Mouse (Mus musculus): ENCODE results near the gene Eef1akmt3.

Eef1akmt3 gene

GRCm38 (mm10) chr10:127056490-127056889 lies 15.2 kb upstream of the Eef1akmt3 start:
- in situ Hi-C loops (cut with MboI, MseI), result loop anchor here (25.0 kb wide), 1 partner anchor 606 kb away; the partner anchor contains the start of genes Nab2 and Nemp1

DNA sequence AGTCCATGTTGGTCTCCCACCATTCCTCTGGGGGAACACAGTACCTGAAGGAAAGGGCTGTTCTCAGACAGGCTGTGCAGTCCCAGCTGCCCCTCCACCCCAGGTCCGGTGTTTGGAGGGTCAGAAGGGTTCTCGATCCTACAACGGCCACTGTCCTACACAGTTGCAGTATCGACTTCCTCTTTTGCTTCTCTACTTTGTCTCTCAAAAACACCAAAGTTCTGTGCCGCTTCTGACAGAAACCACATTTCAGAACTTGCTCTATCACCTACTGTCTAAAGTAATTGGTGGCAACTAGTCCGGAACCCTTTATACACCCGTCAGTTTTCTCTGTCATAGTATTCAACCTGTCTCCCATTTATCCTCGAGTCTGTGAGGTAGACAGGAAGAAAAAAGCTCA lies 14.1 kb upstream of the Eef1akmt3 start:
- in situ Hi-C loops (cut with MboI, MseI), result loop anchor here (25.0 kb wide), 1 partner anchor 607 kb away; the partner anchor contains the start of genes Nab2 and Nemp1

DNA sequence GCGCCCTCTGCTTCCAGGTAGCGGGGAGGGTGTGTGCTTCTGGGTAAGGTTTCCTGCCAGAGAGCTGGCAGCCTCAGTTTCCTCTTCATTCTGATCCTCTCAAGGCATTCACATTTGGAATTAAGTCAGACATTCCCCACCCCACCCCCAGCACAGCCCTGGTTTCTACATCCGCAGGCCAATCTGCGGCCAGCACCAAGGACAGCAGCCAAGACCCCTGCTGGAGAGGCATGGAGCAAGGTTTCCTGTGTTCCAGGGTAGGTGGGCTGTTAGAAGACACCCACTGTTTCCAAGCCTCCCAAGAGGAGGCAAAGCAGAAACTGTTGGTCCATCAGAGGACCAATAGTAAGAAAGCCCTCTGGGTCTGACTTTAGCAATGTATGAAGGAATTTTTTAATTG lies 13.3 kb upstream of the Eef1akmt3 start:
- in situ Hi-C loops (cut with MboI, MseI), result loop anchor here (25.0 kb wide), 1 partner anchor 608 kb away; the partner anchor contains the start of genes Nab2 and Nemp1

DNA sequence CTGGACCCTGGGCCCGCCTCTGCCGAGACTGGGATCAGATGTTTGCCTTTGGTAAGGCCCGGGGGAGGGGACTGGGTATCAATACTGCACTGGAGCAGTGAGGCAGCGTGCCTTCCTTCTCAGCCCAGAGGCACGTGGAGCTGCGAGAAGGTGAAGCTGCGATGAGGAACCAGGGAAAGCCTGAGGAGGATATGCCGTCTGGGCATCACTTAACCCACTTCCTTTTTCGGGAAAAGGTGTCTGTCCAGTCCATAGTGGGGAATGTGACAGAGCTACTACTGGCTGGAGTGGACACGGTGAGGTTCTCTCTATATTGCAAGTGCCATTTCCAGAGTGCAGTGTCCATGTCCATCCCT lies 8.8 kb upstream of the Eef1akmt3 start:
- in situ Hi-C loops (cut with MboI, MseI), result loop anchor here (25.0 kb wide), 1 partner anchor 612 kb away; the partner anchor contains the start of genes Nab2 and Nemp1

DNA sequence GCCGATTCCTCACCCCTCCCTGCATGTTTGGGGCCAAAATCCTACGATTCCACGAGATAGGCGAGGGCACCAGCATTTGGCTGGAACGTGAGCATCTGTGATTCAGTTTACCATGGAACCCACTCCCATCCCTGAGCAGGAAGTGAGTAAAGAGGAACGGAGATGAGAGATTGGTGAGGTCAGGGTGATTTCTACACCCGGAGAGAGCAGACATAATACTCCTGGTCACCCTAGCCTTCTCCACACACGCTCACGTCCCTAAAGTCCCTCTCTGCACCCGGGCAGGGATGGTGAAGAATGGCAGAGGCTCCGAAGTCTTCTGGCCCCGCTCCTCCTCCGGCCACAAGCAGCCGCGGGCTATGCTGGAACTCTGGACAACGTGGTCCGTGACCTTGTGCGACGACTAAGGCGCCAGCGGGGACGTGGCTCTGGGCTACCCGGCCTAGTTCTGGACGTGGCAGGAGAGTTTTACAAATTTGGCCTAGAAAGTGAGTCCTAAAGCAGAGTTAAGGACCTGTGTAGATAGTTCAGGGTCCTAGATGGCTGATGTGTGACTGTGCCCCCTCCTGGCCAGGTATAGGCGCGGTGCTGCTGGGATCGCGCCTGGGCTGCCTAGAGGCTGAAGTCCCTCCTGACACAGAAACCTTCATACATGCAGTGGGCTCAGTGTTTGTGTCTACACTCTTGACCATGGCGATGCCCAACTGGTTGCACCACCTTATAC lies 8.2 kb upstream of the Eef1akmt3 start:
- in situ Hi-C loops (cut with MboI, MseI), result loop anchor here (25.0 kb wide), 1 partner anchor 613 kb away; the partner anchor contains the start of genes Nab2 and Nemp1

DNA sequence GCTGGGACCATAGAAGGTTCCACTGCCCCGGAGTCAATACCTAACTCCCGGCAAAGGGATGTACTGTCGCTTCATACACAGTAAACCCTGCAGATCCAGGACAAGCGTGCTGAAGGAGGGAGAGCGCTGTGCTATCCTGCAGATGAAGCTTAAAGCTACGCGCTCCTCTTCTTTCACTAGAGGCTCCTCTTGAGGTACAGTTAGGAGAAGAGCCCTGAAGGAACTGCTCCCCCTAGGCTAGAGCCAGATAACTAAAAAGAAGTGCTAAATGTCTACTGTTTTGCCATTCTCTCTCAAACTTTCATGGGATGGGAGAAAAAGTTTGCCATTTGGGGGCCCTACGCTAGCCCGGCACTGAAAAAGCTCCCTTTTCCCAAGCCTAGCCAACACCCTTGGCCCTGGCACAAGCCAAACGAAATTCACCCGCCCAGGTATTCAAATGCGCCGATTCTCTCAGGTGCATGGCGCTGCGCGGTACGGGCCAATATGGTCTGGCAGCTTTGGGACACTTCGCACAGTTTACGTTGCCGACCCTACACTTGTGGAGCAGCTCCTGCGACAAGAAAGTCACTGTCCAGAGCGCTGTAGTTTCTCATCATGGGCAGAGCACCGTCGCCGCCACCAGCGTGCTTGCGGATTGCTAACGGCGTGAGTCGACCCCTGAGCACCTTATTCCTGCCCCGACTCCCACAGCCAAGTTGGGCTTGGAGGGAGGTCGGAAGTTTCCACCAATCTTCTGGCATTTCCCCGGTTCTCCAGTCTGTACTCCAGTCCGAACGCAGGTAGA lies 7.5 kb upstream of the Eef1akmt3 start:
- in situ Hi-C loops (cut with MboI, MseI), result no loop called here

DNA sequence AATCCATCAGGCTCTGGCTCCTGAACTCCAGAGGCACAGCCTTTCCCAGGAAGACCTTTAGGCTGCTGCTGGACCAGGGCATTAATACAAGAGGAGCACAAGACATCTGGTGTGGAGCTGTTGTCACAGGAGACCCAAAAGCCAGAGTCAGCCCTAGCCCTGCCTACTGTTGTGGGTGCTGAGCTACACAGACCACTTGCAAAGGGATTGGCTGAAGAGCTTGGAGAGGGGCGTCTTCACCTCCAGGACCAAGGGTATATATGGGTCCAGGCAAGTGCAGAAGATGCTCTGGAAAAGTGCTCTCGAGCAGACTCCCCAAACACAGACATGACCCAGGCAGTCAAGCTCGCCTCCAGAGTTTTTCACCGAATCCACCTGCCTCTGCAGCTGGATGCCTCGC lies 6.6 kb upstream of the Eef1akmt3 start, which contains the start of gene Cyp27b1:
Gene Cyp27b1 (plus strand): TSS at position 297 of the 400 bp plus-strand sequence.
- in situ Hi-C loops (cut with MboI, MseI), result no loop called here

GRCm38 (mm10) chr10:127043187-127043586 lies 1.9 kb upstream of the Eef1akmt3 start:
- in situ Hi-C loops (cut with MboI, MseI), result no loop called here

GRCm38 (mm10) chr10:127042468-127043115 lies 1.3 kb upstream of the Eef1akmt3 start:
- in situ Hi-C loops (cut with MboI, MseI), result no loop called here

DNA sequence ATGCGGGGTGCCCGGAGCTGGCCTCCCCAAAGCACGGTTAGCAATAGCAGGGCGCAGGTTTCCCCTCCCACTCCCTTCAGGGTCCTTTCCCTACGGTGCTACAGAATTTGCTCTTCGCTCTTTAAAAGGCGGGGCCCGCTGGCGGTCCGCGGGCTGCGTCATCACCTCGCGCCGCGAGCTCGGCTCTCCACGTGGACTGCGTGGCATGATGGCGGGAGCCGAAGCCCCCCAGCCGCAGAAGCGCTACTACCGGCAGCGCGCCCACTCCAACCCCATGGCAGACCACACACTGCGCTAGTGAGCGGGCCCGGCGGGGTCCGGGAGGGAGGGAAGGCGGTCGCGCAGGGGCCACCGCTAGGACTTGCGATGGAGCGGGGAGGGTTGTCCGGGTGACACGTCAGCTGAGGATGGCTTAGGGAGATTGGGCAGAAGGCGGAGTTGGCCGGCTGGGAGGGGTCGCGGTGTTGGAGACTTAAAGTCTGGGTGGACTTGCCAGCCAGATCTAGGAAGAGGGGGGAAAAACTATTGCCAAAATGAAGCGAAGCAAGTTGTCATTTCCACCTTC lies 543 bp upstream of the Eef1akmt3 start:
- in situ Hi-C loops (cut with MboI, MseI), result no loop called here

DNA sequence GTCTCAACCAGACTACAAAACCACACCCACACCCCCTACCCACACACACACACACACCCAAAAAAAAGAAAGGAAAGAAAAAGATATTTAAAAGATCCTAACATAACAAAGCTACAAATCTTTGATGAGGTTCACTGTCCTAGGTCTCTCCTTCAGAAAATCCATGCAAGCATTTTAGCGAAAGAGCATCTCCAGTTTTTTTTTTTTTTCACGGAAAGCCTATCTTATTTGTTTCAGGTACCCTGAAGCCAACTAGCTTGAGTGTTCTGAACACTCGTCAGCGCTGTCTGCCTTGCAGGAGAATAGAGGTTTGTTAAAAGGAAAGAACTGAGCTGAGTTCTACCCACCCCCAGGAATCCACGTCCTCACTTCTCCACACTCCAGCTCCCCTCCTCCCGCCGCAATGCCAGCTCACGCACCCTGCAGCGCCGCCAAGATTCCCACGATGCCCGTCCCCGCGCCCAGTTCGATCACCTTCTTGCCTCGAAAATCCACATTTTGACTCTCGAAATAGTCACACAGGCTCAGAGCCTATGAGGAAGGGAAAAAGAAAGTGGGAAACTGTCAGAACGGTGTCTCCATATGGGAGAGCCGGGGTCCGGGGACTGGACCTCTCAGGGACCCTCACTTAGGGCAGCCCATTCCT lies 621 bp downstream of the Eef1akmt3 start:
- in situ Hi-C loops (cut with MboI, MseI), result no loop called here

- in situ Hi-C loops (cut with MboI, MseI), result no loop called here
These were observed 3.7 kb downstream of the Eef1akmt3 start for GRCm38 (mm10) chr10:127037641-127038040.

DNA sequence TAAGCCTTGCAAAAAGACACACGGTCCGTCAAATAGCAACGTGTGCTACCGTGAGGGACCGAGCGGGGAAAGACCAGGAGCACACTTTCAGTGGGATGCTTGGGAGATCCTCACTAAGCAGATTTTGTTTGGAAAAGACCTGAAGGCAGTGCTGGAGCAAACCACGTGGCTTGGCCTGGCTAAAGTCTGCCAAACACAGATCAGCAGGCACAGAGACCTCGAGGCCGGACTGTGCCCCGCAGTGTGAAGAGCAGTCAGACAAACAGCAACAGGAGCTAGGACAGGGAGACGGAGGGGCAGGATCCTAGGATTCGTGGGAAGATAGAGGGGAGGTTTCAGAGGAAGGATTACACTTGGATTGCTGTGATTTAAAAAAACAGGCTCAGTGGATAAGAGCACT lies 5.0 kb downstream of the Eef1akmt3 start:
- in situ Hi-C loops (cut with MboI, MseI), result no loop called here

- in situ Hi-C loops (cut with MboI, MseI), result no loop called here
These were observed 8.0 kb downstream of the Eef1akmt3 start for GRCm38 (mm10) chr10:127033301-127033741.

DNA sequence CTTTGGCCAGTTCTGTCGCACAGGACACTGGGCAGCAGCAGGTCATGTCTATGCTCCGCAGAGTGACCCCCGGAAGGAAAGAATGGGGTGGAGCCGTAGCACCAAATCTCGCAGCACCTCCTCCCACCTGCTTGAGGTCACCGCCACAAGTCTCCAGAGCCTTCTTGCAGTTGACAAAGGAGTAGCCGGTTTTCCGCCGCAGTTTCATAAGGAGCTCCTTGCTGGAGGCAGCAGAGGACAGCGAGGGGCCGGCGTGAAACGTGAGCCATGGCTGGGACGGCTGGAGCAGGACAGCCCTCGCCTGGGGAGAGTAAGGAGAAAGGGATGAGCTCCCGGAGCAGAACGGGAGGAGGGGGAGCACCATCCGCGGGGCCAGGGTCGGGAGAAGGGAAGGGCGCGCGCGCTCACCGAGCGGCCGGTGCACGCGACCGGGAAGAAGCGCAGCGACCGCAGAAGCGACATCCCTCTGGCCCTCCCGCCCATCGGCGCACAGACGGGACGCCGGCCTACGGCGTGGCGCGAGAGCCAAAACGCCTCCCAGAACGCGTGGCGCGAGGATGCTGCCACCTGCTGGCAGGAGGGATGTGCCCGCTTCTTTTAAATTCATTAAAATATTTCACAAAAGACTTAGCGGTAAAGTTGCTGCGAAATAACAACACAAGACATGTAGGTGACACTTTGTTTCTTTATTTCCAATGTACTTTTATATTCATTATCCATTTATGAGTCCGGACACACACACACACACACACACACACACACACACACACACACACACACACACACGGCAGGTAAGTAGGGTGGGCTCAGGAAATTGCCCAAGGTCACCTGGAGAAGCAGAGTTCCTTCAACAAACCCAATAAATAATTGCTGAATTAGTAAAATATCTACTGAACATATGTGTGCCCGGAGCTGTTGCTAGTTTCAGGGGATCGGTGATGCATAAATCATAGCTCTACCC lies 10.7 kb downstream of the Eef1akmt3 start, which contains the start of gene Tsfm:
Gene Tsfm (minus strand): TSS at position 505 of the 961 bp plus-strand sequence.
- in situ Hi-C loops (cut with MboI, MseI), result no loop called here

DNA sequence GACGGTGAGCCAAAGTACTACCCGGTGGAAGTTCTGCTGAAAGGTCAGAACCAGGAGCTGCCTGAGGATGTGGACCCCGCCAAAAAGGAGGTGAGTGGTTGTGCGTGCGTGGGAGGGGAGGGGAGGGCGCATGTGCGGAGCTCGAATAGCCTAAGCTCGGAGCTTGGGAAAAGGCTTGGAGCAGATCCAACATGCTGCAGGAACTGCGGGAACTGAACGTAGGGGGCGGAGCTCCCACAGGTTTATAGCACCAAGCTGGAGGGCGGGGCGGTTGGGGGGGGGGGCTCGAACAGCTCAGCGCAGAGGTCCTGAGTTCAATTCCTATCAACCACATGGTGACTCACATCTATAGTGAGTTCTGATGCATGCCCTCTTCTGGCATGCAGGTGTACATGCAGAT lies 22.9 kb downstream of the Eef1akmt3 start:
- in situ Hi-C loops (cut with MboI, MseI), result no loop called here

- in situ Hi-C loops (cut with MboI, MseI), result no loop called here
These were observed 24.2 kb downstream of the Eef1akmt3 start for GRCm38 (mm10) chr10:127017071-127017470.

DNA sequence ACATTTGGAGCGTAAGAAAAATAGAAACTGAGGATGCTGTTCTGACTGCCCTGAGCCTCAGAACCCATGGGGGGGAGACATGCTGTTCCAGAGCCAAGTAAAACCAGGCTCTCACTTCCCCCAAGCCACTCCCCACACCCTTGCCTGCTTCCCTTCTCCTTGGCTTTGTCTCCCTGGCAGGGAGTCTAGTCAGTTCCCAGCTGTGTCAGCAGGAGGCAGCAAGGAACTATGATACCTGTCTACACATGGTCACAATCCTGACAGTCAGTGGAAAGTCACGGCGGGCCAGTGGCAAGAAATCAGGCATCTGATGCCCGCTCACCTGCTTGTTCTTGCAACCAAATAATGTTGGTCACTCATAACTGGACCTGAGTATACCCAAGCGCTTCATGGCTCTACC lies 24.8 kb downstream of the Eef1akmt3 start:
- in situ Hi-C loops (cut with MboI, MseI), result no loop called here

DNA sequence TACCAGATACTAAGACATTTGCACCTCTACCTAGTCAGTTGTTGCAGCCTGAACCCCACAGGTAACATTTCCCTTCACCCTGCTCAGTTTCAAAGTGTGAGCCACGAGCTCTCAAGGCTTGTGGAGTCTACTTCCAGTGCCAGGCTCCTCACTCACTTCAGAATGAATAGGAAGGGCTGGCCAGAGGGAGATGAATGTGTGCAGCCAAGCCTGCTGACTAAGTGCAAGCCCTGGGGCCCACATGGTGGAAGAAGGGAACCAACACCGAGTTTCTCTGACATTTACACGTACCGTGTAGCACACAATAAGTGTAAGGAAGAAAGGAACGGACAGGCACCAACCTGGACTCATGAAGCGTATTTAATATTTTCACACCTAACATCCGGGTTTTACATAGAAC lies 37.5 kb downstream of the Eef1akmt3 start:
- in situ Hi-C loops (cut with MboI, MseI), result no loop called here

GRCm38 (mm10) chr10:127003334-127003733 lies 38.0 kb downstream of the Eef1akmt3 start:
- in situ Hi-C loops (cut with MboI, MseI), result no loop called here
